Mouse (Mus musculus): ENCODE data around the gene Slc9a1.

Slc9a1 gene

GRCm38 (mm10) chr4:133374011-133374410 is 4.5 kb downstream of the Slc9a1 start:
- DNase-seq (ENCODE audit: low spot score in 2 of 2) = no peak

- no peak for DNase-seq (ENCODE audit: low spot score in 2 of 2)
Measured at GRCm38 (mm10) chr4:133375812-133376577, 6.5 kb downstream of the Slc9a1 start.

GRCm38 (mm10) chr4:133378236-133379045 is 8.9 kb downstream of the Slc9a1 start:
- no peak for DNase-seq (ENCODE audit: low spot score in 2 of 2)

GRCm38 (mm10) chr4:133379046-133379347 is 9.5 kb downstream of the Slc9a1 start:
- DNase-seq (ENCODE audit: low spot score in 2 of 2) = no peak

- DNase-seq (ENCODE audit: low spot score in 2 of 2) = no peak
Measured at GRCm38 (mm10) chr4:133379861-133380260, 10.4 kb downstream of the Slc9a1 start.

GRCm38 (mm10) chr4:133380532-133380931 is 11.0 kb downstream of the Slc9a1 start:
- DNase-seq (ENCODE audit: low spot score in 2 of 2) = no peak

- DNase-seq (ENCODE audit: low spot score in 2 of 2) = no peak
Measured at GRCm38 (mm10) chr4:133381141-133381540, 11.6 kb downstream of the Slc9a1 start.

- DNase-seq (ENCODE audit: low spot score in 2 of 2) = no peak
Measured at GRCm38 (mm10) chr4:133386061-133386797, 16.7 kb downstream of the Slc9a1 start.

- DNase-seq (ENCODE audit: low spot score in 2 of 2) = no peak
Measured at GRCm38 (mm10) chr4:133387053-133387452, 17.5 kb downstream of the Slc9a1 start.

GRCm38 (mm10) chr4:133388781-133389552 is 19.5 kb downstream of the Slc9a1 start:
- DNase-seq (ENCODE audit: low spot score in 2 of 2) = peak; percentile 70 to 76

- no peak for DNase-seq (ENCODE audit: low spot score in 2 of 2)
Measured at GRCm38 (mm10) chr4:133390042-133390441, 20.5 kb downstream of the Slc9a1 start.

GRCm38 (mm10) chr4:133390585-133390984 is 21.1 kb downstream of the Slc9a1 start:
- no peak for DNase-seq (ENCODE audit: low spot score in 2 of 2)

- peak in 1 of 2 experiments; percentile 56 for DNase-seq (ENCODE audit: low spot score in 2 of 2)
Measured at GRCm38 (mm10) chr4:133391185-133392040, 21.9 kb downstream of the Slc9a1 start.

GRCm38 (mm10) chr4:133394981-133395573 is 25.6 kb downstream of the Slc9a1 start:
- DNase-seq (ENCODE audit: low spot score in 2 of 2) = no peak

GRCm38 (mm10) chr4:133396079-133396478 is 26.6 kb downstream of the Slc9a1 start:
- no peak for DNase-seq (ENCODE audit: low spot score in 2 of 2)

GRCm38 (mm10) chr4:133397299-133397698 is 27.8 kb downstream of the Slc9a1 start:
- DNase-seq (ENCODE audit: low spot score in 2 of 2) = no peak

- no peak for DNase-seq (ENCODE audit: low spot score in 2 of 2)
Measured at GRCm38 (mm10) chr4:133397961-133398360, 28.5 kb downstream of the Slc9a1 start.

GRCm38 (mm10) chr4:133398619-133399018 is 29.1 kb downstream of the Slc9a1 start:
- DNase-seq (ENCODE audit: low spot score in 2 of 2) = no peak

- DNase-seq (ENCODE audit: low spot score in 2 of 2) = no peak
Measured at GRCm38 (mm10) chr4:133399509-133399908, 30.0 kb downstream of the Slc9a1 start.

GRCm38 (mm10) chr4:133400098-133400497 is 30.6 kb downstream of the Slc9a1 start:
- DNase-seq (ENCODE audit: low spot score in 2 of 2) = no peak

Measured in heart, adult 9 months (tissue).